Mouse (Mus musculus) hindbrain, embryonic 11.5 days (tissue): ENCODE results near the gene Gm2115. TPM values are rescaled to one million over a fixed set of nuclear protein-coding genes. Genes with fewer than 3 reads are reported as not detected.

ENCODE experiments used
- ATAC-seq: fragments of 200-750 bp; cut with Nextera tagmentation; 2 replicates; pipeline ENCODE4 v1.8.0; 2017; ENCODE audit warnings: mild to moderate bottlenecking, moderate TSS enrichment, moderate library complexity; ENCODE audit not compliant: low FRiP score
- DNase-seq: peaks from one replicate; pipeline ENCODE4 v3.0.0-alpha.2; 2015; ENCODE audit warnings: low spot score
- H3K27ac ChIP-seq: fragments of 300-500 bp; sonication (generic); 2 replicates; pipeline ENCODE4 v1.5.1; 2014; ENCODE audit warnings: mild to moderate bottlenecking, low read depth, low read length
- H3K27me3 ChIP-seq: fragments of 300-500 bp; sonication (generic); 2 replicates; pipeline ENCODE4 v1.6.1; 2014; ENCODE audit warnings: mild to moderate bottlenecking, low read length, moderate library complexity, mixed read lengths; ENCODE audit not compliant: control insufficient read depth, insufficient read depth
- H3K36me3 ChIP-seq: fragments of 300-500 bp; sonication (generic); 2 replicates; pipeline ENCODE4 v1.6.1; 2014; ENCODE audit warnings: mild to moderate bottlenecking, low read length, moderate library complexity, mixed read lengths; ENCODE audit not compliant: control insufficient read depth, insufficient read depth
- H3K4me1 ChIP-seq: fragments of 300-500 bp; sonication (generic); replicated peaks from 2 replicates; pipeline ENCODE4 v1.6.1; 2014; ENCODE audit warnings: low read length, mixed read lengths; ENCODE audit not compliant: control insufficient read depth, insufficient read depth
- H3K4me2 ChIP-seq: fragments of 300-500 bp; sonication (generic); replicated peaks from 2 replicates; pipeline ENCODE4 v1.6.1; 2014; ENCODE audit warnings: mild to moderate bottlenecking, low read depth, low read length
- H3K4me3 ChIP-seq: fragments of 300-500 bp; sonication (generic); 2 replicates; pipeline ENCODE4 v1.5.1; 2014; ENCODE audit warnings: low read depth, low read length
- H3K9ac ChIP-seq: fragments of 300-500 bp; sonication (generic); 2 replicates; pipeline ENCODE4 v1.6.1; 2014; ENCODE audit warnings: low read depth, low read length
- H3K9me3 ChIP-seq: fragments of 300-500 bp; sonication (generic); 2 replicates; pipeline ENCODE4 v1.6.1; 2016; ENCODE audit warnings: low read length; ENCODE audit not compliant: control insufficient read depth
- WGBS: fragments of 180-500 bp; shearing (Covaris S2); extraction: QIAGEN DNeasy Blood & Tissue Kit; methylation state at CpG from one replicate; pipeline ENCODE4 v1.1.7; 2014; 5-methylcytosine and 5-hydroxymethylcytosine counted together
- polyA plus RNA-seq: library from polyadenylated mRNA; unstranded; fragments of >200 nt; fragmentation: Nextera tagmentation; extraction: Ambion mirVana; gene quantifications from 2 replicates; pipeline ENCODE4 v1.2.1, GENCODE M21; 2014

The Gm2115 gene
- polyA plus RNA-seq, 1 experiment from 2014 or later, result 0.36 TPM

DNA sequence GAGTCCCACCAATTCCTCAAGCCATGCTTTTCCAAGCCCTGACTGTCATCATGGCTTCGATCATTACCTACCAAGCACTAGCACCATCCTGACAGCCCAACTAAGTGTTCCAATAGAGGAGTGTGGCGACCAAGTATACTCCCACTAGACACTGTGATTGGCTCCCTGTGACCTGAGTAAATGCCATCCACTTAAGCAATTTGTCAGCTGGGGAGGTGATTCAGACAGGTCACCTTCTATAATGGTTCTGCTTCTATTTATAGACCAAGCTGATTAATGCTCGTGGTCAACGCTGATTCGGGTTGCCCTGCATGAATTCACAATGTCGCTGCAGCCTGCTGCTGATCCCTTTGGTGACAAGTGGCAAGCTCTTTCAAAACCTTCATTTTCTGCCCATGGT, 37.4 kb downstream of the Gm2115 start:
- Histone ChIP-seq H3K27me3 (no peaks in the 10 kb centered on the region), H3K36me3 (no peaks in the 10 kb centered on the region), H3K4me3 (no peak overlapping the region), H3K4me2 (no peak overlapping the region), H3K9ac (no peak overlapping the region), H3K4me1 (no peaks in the 10 kb centered on the region), H3K27ac (no peak overlapping the region), H3K9me3 (no peaks in the 10 kb centered on the region)
- ATAC-seq, result no peak; the same call in 1 of the 2 replicates
- DNase-seq, result no peak
- 75% methylated on average over 6 of the region's 6 CpGs for WGBS

DNA sequence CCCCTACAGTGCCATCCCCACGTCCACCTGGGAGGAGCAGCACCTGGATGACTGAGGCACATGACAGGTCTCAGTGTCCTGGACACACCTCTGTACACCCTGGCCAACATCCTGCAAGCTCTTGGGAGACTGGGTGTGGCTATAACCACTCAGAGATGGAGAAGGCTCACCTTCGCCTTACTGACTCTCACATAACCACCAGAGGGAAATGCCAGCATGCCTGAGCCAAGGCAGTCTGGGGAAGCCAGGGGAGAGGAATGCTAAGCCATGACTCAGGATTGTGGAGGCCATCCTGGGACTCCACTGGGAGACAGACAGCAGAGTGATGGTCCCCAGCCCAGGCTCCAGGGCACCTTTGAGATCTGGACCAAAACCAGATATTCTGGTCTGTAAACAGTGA, 48.3 kb downstream of the Gm2115 start:
- Histone ChIP-seq H3K4me1 (no peaks in the 10 kb centered on the region), H3K4me3 (no peak overlapping the region), H3K4me2 (no peak overlapping the region), H3K27ac (no peak overlapping the region), H3K36me3 (no peaks in the 10 kb centered on the region), H3K27me3 (no peaks in the 10 kb centered on the region), H3K9me3 (no peaks in the 10 kb centered on the region), H3K9ac (no peak overlapping the region)
- 84% methylated on average over 2 of the region's 2 CpGs for WGBS
- ATAC-seq, result no peak; the same call in 1 of the 2 replicates
- no peak for DNase-seq

DNA sequence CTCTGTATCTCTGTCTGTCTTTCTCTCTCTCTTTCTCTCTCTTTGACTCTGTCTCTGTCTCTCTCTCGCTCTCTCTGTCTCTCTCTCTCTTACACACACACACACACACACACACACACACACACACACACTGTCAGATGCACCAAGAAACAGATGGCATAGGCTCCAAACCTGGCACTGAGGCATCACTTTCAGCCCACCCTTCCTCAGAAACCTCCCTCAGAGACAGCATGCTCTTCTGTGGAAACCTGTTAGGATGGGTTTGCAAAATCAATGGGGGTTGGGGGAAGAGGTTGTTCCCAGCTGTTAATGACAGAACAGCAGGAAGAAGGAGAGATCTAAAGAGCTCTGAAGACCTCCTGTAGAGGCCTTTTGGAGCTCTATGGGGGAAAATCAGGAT, 50.1 kb downstream of the Gm2115 start:
- Histone ChIP-seq H3K36me3 (no peaks in the 10 kb centered on the region), H3K4me3 (no peak overlapping the region), H3K4me1 (no peaks in the 10 kb centered on the region), H3K9ac (no peak overlapping the region), H3K9me3 (no peaks in the 10 kb centered on the region), H3K4me2 (no peak overlapping the region), H3K27ac (no peak overlapping the region), H3K27me3 (no peaks in the 10 kb centered on the region)
- no peak for ATAC-seq
- no peak for DNase-seq
- WGBS, result 100% methylated on average over 1 of the region's 1 CpGs

DNA sequence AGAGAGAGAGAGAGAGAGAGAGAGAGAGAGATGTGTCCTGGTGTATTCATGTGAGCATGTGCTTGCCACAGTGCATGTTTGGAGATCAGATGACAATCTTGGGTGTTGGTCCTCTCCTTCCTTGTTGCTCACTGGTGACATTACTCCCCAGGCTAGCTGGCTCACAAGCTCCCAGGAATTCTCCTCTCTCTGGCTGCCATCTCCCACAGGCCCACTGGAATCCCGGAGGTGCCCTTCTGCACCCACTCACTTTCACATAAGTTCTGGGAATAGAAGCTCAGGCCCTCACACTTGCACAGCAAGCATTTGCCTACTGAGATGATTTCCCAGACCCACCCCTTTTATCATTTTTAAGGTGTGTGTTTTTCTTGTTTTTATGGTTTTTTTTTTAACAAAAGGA, 51.0 kb downstream of the Gm2115 start:
- H3K36me3 ChIP-seq, result no peaks in the 10 kb centered on the region
- ATAC-seq (no peak), DNase-seq (no peak)
- H3K27ac ChIP-seq, result no peak overlapping the region
- no peak overlapping the region for H3K4me2 ChIP-seq
- H3K4me3 ChIP-seq, result no peak overlapping the region
- no peaks in the 10 kb centered on the region for H3K27me3 ChIP-seq
- H3K9ac ChIP-seq, result no peak overlapping the region
- H3K9me3 ChIP-seq, result no peaks in the 10 kb centered on the region
- no peaks in the 10 kb centered on the region for H3K4me1 ChIP-seq
- WGBS, result 67% methylated on average over 1 of the region's 1 CpGs

DNA sequence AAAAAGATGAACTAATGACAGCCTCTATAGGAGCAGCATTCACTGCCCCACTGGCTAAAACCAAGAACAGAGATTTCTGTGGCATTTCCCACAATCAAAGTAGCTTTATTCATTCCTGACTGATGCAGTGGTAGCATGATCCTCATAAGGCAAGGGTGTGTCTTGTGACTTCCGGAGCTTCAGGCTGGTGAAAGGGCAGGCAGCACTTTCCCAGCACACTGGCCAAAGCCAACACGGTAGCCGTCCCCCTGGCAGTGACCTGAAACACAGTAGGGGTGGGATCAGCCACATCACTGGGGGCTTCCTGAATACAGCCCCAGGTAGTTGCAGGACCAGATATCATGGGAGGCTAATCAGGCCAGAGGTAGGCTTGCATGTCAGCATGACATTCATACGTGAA, 56.3 kb downstream of the Gm2115 start:
- no peaks in the 10 kb centered on the region for H3K9me3 ChIP-seq
- H3K9ac ChIP-seq, result no peak overlapping the region
- H3K4me1 ChIP-seq, result no peaks in the 10 kb centered on the region
- no peak overlapping the region for H3K4me2 ChIP-seq
- H3K27me3 ChIP-seq, result no peaks in the 10 kb centered on the region
- no peak for DNase-seq
- ATAC-seq, result no peak
- H3K36me3 ChIP-seq, result no peaks in the 10 kb centered on the region
- H3K27ac ChIP-seq, result no peak overlapping the region
- H3K4me3 ChIP-seq, result no peak overlapping the region
- 90% methylated on average over 4 of the region's 4 CpGs for WGBS

DNA sequence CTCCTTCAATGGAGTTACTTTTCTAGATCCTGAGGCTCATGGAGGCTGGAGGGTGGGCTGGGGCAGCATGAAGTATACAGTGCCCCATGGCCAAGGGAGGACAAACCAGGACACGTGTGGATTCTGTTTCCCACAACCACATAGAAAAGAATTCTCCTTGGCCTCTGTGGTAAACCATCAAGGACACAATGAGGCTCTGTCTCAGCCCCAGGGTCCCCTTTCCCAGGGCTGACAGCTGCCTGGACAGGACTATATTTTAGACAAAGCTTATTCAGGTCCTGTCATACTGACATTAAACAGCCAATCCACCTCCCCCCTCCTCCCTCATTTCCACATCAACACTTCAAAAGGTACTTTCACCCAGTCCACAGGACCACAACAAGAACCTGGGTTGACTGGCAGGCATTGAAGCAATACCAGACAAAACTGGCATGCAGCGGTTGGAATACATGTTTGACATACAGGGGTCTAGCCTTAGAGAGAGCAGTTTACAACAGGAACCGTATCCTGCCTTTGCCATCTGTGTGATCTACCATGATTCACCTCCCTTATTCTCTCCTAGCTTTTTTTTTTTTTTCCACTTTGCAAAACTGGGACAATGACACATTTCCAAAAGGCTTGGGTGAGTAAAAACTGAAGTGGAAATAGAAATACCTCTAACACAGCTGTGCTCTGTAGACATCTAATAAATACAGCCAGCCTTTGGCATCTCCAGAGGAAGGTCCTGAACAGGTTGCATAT, 57.8 kb downstream of the Gm2115 start:
- WGBS, result 59% methylated on average over 3 of the region's 3 CpGs
- Histone ChIP-seq H3K27me3 (no peaks in the 10 kb centered on the region), H3K9ac (no peak overlapping the region), H3K4me3 (no peak overlapping the region), H3K9me3 (no peaks in the 10 kb centered on the region), H3K4me2 (no peak overlapping the region), H3K4me1 (no peaks in the 10 kb centered on the region), H3K27ac (no peak overlapping the region), H3K36me3 (no peaks in the 10 kb centered on the region)
- peak; percentile 20; the same call in 1 of the 2 replicates for ATAC-seq
- DNase-seq, result no peak

DNA sequence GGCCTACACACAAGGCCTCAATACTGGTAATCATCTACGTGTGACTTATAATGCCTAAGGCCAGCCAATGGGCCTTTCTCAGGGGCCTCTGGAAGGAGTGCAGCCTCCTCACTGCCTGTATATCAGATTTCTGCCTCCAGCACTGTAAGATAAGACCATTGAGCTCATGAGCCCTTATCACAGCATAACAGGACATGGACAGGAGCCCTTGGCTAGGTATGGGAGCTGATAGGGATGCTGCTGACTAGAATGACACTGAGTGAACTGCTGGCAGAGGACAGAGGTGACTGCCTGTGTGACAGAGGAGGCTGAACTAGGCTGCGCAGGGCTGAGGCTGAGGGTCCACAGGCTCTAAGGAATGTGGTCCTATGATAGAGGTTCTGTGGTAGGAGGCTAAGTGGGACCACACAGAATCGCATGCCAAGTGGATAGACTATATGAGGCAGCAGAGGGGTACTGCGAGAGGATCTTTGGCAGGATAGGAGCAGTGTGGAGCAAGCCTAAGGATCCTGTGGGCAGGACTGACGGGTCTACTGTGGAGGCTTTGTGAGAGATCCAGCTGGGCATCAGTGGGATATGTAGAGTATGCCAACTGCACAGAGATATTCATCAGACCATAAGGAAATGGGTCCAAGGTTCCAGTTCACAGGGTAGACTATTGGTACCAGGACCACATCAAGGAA, 58.5 kb downstream of the Gm2115 start:
- H3K4me1 ChIP-seq, result no peaks in the 10 kb centered on the region

DNA sequence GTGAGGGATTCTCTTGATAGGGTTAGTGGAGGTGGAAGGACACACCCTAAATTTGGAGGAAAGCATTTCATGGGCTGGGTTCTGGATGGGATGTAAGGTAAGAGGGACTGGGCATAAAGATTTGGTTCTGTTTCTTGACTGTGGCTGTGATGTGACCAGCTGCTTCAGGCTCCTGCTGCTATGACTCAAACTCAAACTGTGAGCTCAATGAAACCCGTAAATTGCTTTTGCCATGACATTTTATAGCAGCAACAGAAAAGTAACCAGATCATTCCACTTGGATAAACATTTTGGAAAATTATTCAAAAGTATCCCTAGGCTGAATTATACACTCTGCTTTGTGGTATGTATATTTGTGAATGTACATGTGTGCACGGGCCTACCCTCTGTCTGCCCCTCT, 61.9 kb downstream of the Gm2115 start:
- H3K36me3 ChIP-seq, result no peaks in the 10 kb centered on the region
- no peaks in the 10 kb centered on the region for H3K27me3 ChIP-seq
- no peak overlapping the region for H3K4me2 ChIP-seq
- WGBS, result 81% methylated on average over 2 of the region's 2 CpGs
- no peak overlapping the region for H3K4me3 ChIP-seq
- DNase-seq, result no peak
- no peak overlapping the region for H3K27ac ChIP-seq
- ATAC-seq, result no peak
- H3K9ac ChIP-seq, result no peak overlapping the region
- no peaks in the 10 kb centered on the region for H3K9me3 ChIP-seq
- no peaks in the 10 kb centered on the region for H3K4me1 ChIP-seq

More for the DNA sequence above, 58.5 kb downstream of the Gm2115 start:
- 88% methylated on average over 5 of the region's 5 CpGs for WGBS
- Histone ChIP-seq H3K27me3 (no peaks in the 10 kb centered on the region), H3K36me3 (no peaks in the 10 kb centered on the region), H3K27ac (no peak overlapping the region), H3K9me3 (no peaks in the 10 kb centered on the region), H3K9ac (no peak overlapping the region), H3K4me2 (no peak overlapping the region), H3K4me3 (no peak overlapping the region)
- ATAC-seq (peak; percentile 36; the same call in 1 of the 2 replicates), DNase-seq (no peak)

DNA sequence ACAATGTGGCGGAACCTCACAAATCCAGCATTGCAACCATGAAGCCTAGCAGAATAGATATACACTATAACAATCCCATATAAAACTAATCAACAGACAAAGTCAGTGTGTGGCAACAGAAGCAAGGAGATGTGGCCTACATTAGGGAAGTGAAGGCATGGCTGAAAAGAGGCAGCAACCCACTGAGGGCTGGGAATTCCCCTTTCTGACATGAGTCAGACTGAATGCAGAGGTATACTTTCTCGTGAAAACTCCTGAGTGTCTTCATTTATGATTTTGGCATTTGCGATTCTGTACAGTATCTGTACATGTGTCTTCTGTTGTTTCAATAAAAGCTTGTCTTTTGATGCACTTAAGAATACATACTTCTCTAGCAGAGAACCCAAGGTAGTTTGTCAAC, 62.6 kb downstream of the Gm2115 start:
- no peak for ATAC-seq
- no peak overlapping the region for H3K4me2 ChIP-seq
- H3K9me3 ChIP-seq, result no peaks in the 10 kb centered on the region
- no peaks in the 10 kb centered on the region for H3K27me3 ChIP-seq
- no peak overlapping the region for H3K27ac ChIP-seq
- H3K36me3 ChIP-seq, result no peaks in the 10 kb centered on the region
- 90% methylated on average over 3 of the region's 3 CpGs for WGBS
- DNase-seq, result no peak
- no peak overlapping the region for H3K9ac ChIP-seq
- no peaks in the 10 kb centered on the region for H3K4me1 ChIP-seq
- no peak overlapping the region for H3K4me3 ChIP-seq
